Mouse (Mus musculus) hindbrain, postnatal 0 days (tissue): ENCODE data around the gene Qtrt2. TPM values are rescaled to one million over a fixed set of nuclear protein-coding genes. Genes with fewer than 3 reads are reported as not detected.

Source experiments
- ATAC-seq: fragments of 200-750 bp; cut with Nextera tagmentation; 2 replicates; pipeline ENCODE4 v1.8.0; 2017; ENCODE audit warnings: mild to moderate bottlenecking, moderate TSS enrichment, moderate library complexity
- DNase-seq: peaks from one replicate; pipeline ENCODE4 v3.0.0-alpha.2; 2015; ENCODE audit warnings: low spot score
- H3K27ac ChIP-seq: fragments of 300-500 bp; sonication (generic); 2 replicates; pipeline ENCODE4 v1.5.1; 2014; ENCODE audit warnings: mild to moderate bottlenecking
- H3K27me3 ChIP-seq: fragments of 300-500 bp; sonication (generic); 2 replicates; pipeline ENCODE4 v1.6.1; 2014; ENCODE audit warnings: low read length, mixed read lengths; ENCODE audit not compliant: insufficient read depth
- H3K36me3 ChIP-seq: fragments of 300-500 bp; sonication (generic); 2 replicates; pipeline ENCODE4 v1.6.1; 2014; ENCODE audit warnings: low read length, mixed read lengths; ENCODE audit not compliant: insufficient read depth
- H3K4me1 ChIP-seq: fragments of 300-500 bp; sonication (generic); 2 replicates; pipeline ENCODE4 v1.6.1; 2014; ENCODE audit warnings: antibody characterized with exemption, low read length, mixed read lengths; ENCODE audit not compliant: insufficient read depth
- H3K4me2 ChIP-seq: fragments of 300-500 bp; sonication (generic); 2 replicates; pipeline ENCODE4 v1.6.1; 2014; ENCODE audit warnings: low read depth, mild to moderate bottlenecking, low read length, moderate library complexity, mixed read lengths
- H3K4me3 ChIP-seq: fragments of 300-500 bp; sonication (generic); 2 replicates; pipeline ENCODE4 v1.5.1; 2014; ENCODE audit warnings: low read length
- H3K9ac ChIP-seq: fragments of 300-500 bp; sonication (generic); replicated peaks from 2 replicates; pipeline ENCODE4 v1.6.1; 2014; ENCODE audit warnings: mild to moderate bottlenecking, low read length, moderate library complexity, mixed read lengths
- H3K9me3 ChIP-seq: fragments of 300-500 bp; sonication (generic); 2 replicates; pipeline ENCODE4 v1.6.1; 2016; ENCODE audit warnings: low read length, mixed read lengths
- CTCF ChIP-seq: IDR thresholded peaks from 2 replicates; pipeline ENCODE4 v1.5.1; 2016; ENCODE audit warnings: antibody characterized with exemption, control low read depth, low read depth
- WGBS: fragments of 180-500 bp; shearing (Covaris S2); extraction: QIAGEN DNeasy Blood & Tissue Kit; methylation state at CpG from one replicate; pipeline ENCODE4 v1.1.7; 2014; 5-methylcytosine and 5-hydroxymethylcytosine counted together
- polyA plus RNA-seq: library from polyadenylated mRNA; unstranded; fragments of >200 nt; fragmentation: Nextera tagmentation; extraction: Ambion mirVana; gene quantifications from 2 replicates; pipeline ENCODE4 v1.2.1, GENCODE M21; 2015
- total RNA-seq: library from RNA; depleted of rRNA; stranded (reverse); fragments of >200 nt; gene quantifications from 2 replicates; pipeline ENCODE4 v1.2.3, GENCODE M21; 2014; rRNA removed

Qtrt2 gene
- total and polyA plus RNA-seq, 2 experiments from 2014 or later, result 11.3 to 29.7 TPM

DNA sequence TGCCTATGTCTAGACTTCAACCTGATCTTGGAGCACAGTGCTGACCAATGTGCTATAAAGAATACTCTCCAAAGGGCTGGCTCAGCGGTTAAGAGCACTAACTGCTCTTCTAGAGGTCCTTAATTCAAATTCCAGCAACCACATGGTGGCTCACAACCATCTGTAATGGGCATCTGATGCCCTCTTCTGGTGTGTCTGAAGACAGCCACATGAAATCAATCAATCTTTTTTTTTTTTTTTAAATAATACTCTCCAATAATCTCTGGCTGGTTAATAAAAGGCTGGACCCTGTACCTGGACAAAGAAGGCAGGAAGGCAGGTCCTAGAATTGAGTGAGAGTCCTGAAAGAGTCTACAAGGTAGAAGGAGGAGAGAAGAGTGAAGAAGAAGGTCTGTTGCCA lies 76.8 kb downstream of the Qtrt2 start:
- Histone ChIP-seq H3K4me3 (no peak overlapping the region), H3K4me2 (no peak overlapping the region), H3K27ac (no peak overlapping the region), H3K27me3 (no peaks in the 10 kb centered on the region), H3K36me3 (no peaks in the 10 kb centered on the region), H3K9ac (no peak overlapping the region), H3K9me3 (no peaks in the 10 kb centered on the region), H3K4me1 (no peaks in the 10 kb centered on the region)
- ATAC-seq (no peak), DNase-seq (no peak)
- WGBS, result 72% methylated on average over 1 of the region's 1 CpGs
- no peak for TF ChIP-seq CTCF

DNA sequence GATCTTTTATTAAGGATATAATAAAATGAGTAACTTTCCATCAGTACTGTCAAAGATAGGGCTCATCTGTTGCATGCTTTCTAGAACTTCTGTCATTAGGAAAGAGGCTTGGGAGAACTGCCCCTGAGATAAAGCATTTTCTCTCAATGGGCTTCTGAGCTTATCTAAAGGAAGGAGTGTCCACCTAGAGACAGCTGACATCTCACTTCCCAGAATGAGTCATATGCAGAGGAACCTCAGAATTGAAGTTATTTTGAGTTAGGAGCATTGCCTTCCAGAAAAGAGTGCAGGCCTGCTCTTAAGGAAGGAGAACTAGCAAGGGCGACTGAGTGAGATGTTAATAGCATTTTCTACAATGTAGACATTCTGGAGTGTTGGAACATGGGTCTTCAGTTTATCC lies 85.4 kb downstream of the Qtrt2 start:
- Histone ChIP-seq H3K4me3 (no peak overlapping the region), H3K27ac (no peak overlapping the region), H3K4me2 (no peak overlapping the region), H3K9ac (no peak overlapping the region), H3K27me3 (no peaks in the 10 kb centered on the region), H3K4me1 (no peaks in the 10 kb centered on the region), H3K36me3 (no peaks in the 10 kb centered on the region), H3K9me3 (no peaks in the 10 kb centered on the region)
- TF ChIP-seq CTCF, result no peak
- no peak for DNase-seq
- WGBS, result 83% methylated on average over 1 of the region's 1 CpGs
- no peak for ATAC-seq

DNA sequence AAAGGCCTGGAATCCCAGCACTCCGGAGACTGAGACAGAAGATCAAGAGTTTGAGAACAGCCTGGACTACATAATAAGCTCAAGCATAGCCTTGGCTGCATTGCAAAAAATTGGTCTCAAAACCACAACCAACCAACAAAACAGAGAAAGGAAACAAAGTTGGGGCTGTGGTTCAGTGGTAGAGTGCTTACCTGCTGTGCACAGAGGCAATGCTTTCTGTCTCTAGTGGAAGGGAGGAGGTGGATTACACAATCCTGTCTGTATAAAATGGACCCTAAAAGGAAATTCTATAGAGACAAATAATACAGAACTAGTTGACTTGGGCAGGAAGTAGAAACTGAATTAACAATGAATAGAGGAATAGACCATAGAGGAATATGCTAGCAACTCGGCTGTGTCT lies 94.7 kb downstream of the Qtrt2 start:
- Histone ChIP-seq H3K27ac (no peak overlapping the region), H3K9me3 (no peaks in the 10 kb centered on the region), H3K4me2 (no peak overlapping the region), H3K27me3 (no peaks in the 10 kb centered on the region), H3K9ac (no peak overlapping the region), H3K4me1 (no peaks in the 10 kb centered on the region), H3K36me3 (no peaks in the 10 kb centered on the region), H3K4me3 (no peak overlapping the region)
- DNase-seq, result no peak
- no peak for TF ChIP-seq CTCF
- no peak for ATAC-seq
- WGBS, result 96% methylated on average over 2 of the region's 2 CpGs

DNA sequence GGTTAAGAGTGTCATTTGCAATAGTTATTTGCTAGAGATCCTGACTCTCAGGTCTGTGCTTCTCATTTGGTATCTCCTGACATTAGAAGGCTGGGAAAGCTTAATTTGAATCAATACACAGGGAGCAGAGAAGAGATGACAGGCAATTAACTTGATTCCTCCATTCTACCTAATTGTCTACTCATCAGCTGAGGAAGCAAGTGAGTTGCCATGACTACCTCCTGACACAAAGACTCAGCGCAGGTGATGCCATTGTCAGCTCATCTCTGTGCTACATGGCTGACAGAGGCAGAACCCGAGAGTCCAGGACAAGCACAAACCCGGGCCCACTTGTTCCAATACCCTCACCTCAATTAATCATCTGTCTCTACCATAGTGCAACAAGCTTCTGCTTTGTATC lies 99.1 kb downstream of the Qtrt2 start:
- Histone ChIP-seq H3K4me2 (no peak overlapping the region), H3K27me3 (no peaks in the 10 kb centered on the region), H3K9ac (no peak overlapping the region), H3K36me3 (no peaks in the 10 kb centered on the region), H3K27ac (no peak overlapping the region), H3K9me3 (no peaks in the 10 kb centered on the region), H3K4me3 (no peak overlapping the region), H3K4me1 (no peaks in the 10 kb centered on the region)
- ATAC-seq (peak; percentile 62; the same call in 1 of the 2 replicates), DNase-seq (peak; percentile 34)
- TF ChIP-seq CTCF, result no peak
- 46% methylated on average over 3 of the region's 3 CpGs for WGBS

DNA sequence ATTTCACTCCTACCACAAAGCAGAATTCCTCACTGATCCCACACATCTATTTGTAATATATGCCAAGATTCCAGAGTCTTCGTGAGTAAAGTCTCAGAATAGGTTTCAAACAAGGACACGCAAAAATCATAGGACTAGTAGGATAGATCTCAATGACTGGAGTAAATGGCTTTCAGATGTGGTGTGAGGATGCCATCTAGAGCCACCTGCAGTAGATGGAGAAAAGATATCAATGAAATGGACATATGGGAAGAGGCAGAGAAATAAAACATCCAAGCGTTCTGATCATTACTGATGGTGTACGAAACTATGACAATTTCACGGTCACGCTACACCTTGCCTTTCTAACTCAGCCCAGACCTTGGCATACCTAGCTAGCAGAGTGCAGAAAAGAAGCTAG lies 108.2 kb downstream of the Qtrt2 start:
- Histone ChIP-seq H3K36me3 (no peaks in the 10 kb centered on the region), H3K9me3 (no peaks in the 10 kb centered on the region), H3K27ac (no peak overlapping the region), H3K4me1 (no peaks in the 10 kb centered on the region), H3K9ac (no peak overlapping the region), H3K4me2 (no peak overlapping the region), H3K4me3 (no peak overlapping the region), H3K27me3 (no peaks in the 10 kb centered on the region)
- TF ChIP-seq CTCF, result no peak
- DNase-seq (no peak), ATAC-seq (no peak)
- WGBS, result 94% methylated on average over 6 of the region's 6 CpGs

DNA sequence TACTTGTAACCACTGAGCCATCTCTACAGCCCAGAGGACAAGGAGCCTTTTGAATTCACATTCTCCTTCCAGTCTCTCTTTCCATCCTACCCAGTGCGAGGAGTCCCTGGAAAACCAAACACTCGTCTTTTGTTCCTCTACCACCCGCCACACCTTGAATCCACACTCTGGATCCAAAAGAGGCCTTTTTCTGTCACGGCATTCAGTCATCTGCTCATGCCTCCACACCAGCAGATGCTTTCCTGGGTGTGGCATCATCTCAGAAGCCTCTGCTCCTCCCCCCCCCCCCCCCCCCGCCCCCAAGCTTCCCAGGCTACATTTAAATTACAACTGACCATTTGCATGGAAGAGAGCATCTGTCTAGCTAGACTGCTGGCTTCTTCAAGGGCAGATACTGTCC lies 110.3 kb downstream of the Qtrt2 start:
- DNase-seq, result no peak
- TF ChIP-seq CTCF, result no peak
- Histone ChIP-seq H3K4me3 (no peak overlapping the region), H3K4me1 (no peaks in the 10 kb centered on the region), H3K36me3 (no peaks in the 10 kb centered on the region), H3K27ac (no peak overlapping the region), H3K9me3 (no peaks in the 10 kb centered on the region), H3K27me3 (no peaks in the 10 kb centered on the region), H3K4me2 (no peak overlapping the region), H3K9ac (no peak overlapping the region)
- WGBS, result 73% methylated on average over 5 of the region's 5 CpGs
- no peak for ATAC-seq

DNA sequence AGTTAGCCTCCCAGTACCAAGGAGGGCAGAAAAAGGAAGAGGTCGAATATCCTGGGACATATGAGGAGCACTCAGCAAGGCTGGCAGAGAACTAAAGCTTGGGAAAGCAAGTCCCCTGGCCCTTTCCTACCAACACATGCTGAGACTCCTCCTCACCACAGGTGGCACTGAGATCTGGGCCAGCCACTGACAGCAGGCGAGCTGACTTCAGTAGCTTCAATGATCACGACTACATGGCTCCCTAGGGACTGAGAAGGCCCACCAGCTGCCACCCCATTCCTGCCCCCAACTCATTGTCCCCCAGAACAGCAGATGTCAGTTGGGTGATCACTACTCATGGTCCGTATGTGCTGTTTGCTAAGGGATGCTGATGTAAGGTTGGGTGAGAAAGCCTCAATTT lies 112.0 kb downstream of the Qtrt2 start:
- TF ChIP-seq CTCF, result no peak
- no peak overlapping the region for H3K4me3 ChIP-seq
- no peaks in the 10 kb centered on the region for H3K27me3 ChIP-seq
- H3K4me1 ChIP-seq, result no peaks in the 10 kb centered on the region
- no peak overlapping the region for H3K4me2 ChIP-seq
- H3K9ac ChIP-seq, result no peak overlapping the region
- ATAC-seq (peak; percentile 49; the same call in 1 of the 2 replicates), DNase-seq (peak; percentile 7)
- no peaks in the 10 kb centered on the region for H3K36me3 ChIP-seq
- H3K9me3 ChIP-seq, result no peaks in the 10 kb centered on the region
- no peak overlapping the region for H3K27ac ChIP-seq
- 51% methylated on average over 4 of the region's 4 CpGs for WGBS

Other genes with a start within 250 kb of the Qtrt2 start
- 0.16 and 0.36 TPM in 2 replicates for gene Drd3, start 172.8 kb downstream of the Qtrt2 start, total RNA-seq
- not detected in 2 replicates for gene Drd3, start 172.8 kb downstream of the Qtrt2 start, polyA plus RNA-seq
- 0.61 and 0.89 TPM in 2 replicates for gene Ccdc191, start 37.0 kb downstream of the Qtrt2 start, total RNA-seq
- 4.1 and 6.3 TPM in 2 replicates for gene Ccdc191, start 37.0 kb downstream of the Qtrt2 start, polyA plus RNA-seq
- gene Zdhhc23, start 53.0 kb upstream of the Qtrt2 start, total RNA-seq, result 4.8 and 7.0 TPM in 2 replicates
- 2.2 and 2.7 TPM in 2 replicates for gene Zdhhc23, start 53.0 kb upstream of the Qtrt2 start, polyA plus RNA-seq
- 0.63 and 1.0 TPM in 2 replicates for gene Gramd1c, start 136.5 kb upstream of the Qtrt2 start, total RNA-seq
- gene Gramd1c, start 136.5 kb upstream of the Qtrt2 start, polyA plus RNA-seq, result 2.3 and 2.6 TPM in 2 replicates
- gene Atp6v1a, start 212.9 kb upstream of the Qtrt2 start, total RNA-seq, result 165 and 183 TPM in 2 replicates
- gene Atp6v1a, start 212.9 kb upstream of the Qtrt2 start, polyA plus RNA-seq, result 161 TPM in 2 replicates
- gene Naa50, start 213.0 kb upstream of the Qtrt2 start, total RNA-seq, result 10.0 and 10.1 TPM in 2 replicates
- 56.3 and 56.6 TPM in 2 replicates for gene Naa50, start 213.0 kb upstream of the Qtrt2 start, polyA plus RNA-seq
- gene Usf3, start 246.4 kb upstream of the Qtrt2 start, total RNA-seq, result 13.8 and 14.1 TPM in 2 replicates
- 1.9 and 2.4 TPM in 2 replicates for gene Usf3, start 246.4 kb upstream of the Qtrt2 start, polyA plus RNA-seq